Mouse (Mus musculus): ENCODE data around the gene Acsm2. TPM values are rescaled to one million over a fixed set of nuclear protein-coding genes. Genes with fewer than 3 reads are reported as not detected.

The Acsm2 gene
- total RNA-seq, 1 experiment = not detected

DNA sequence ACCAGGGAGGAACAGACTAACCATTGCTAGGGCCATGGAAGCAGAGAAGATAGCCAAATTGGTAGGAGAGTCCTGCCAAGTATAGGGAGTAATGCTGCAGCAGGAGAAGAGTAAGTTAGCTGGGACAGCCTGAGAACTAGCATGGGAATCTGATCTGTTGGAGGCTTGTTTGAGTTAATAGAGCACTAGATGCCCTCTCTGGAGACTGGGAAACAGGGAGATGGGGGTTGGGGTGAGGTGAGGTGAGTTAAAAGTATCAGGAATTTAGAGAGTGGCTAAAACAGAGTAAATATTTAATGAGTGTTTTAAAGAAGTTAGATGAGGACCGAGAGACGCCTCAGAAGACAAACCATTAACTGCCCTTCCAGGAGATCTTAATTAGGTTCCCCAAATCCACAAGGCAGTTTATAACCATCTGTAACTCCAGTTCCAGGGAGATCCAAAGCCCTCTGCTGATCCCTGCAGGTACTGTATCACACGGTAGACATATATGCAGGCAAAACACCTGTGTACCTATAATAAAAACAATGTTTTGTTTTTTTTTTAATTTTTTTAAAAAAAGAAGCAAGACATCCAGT lies 40.5 kb downstream of the Acsm2 start:
- no peak overlapping the region for H3K27ac ChIP-seq (ENCODE audit: insufficient read depth, low read depth, low read length, poor library complexity, severe bottlenecking)
- no peak for DNase-seq (ENCODE audit: low read depth, low spot score)
- TF ChIP-seq MAFK (IDR thresholded peaks at IDR 0.05; ENCODE audit: insufficient read depth, low read depth, low read length) (no peak), ZC3H11A (IDR thresholded peaks at IDR 0.05; ENCODE audit: borderline replicate concordance, low read depth, low read length) (no peak), ZNF384 (IDR thresholded peaks at IDR 0.05; ENCODE audit: low read depth, low read length) (no peak), HCFC1 (IDR thresholded peaks at IDR 0.05; ENCODE audit: borderline replicate concordance, insufficient read depth, low read length) (no peak), CHD2 (IDR thresholded peaks at IDR 0.05; ENCODE audit: low read depth, low read length) (no peak)
- peaks cover 0 to 5% of the 10 kb centered on the region in 2 experiments; a peak in 1 of 4 replicates for H3K4me1 ChIP-seq (ENCODE audit: control insufficient read depth in 2 of 2, insufficient read depth in 2 of 2, low read length in 2 of 2, poor library complexity in 1 of 2)
- H3K36me3 ChIP-seq (ENCODE audit: control insufficient read depth, insufficient read depth, low read length, poor library complexity, severe bottlenecking) = no peaks in the 10 kb centered on the region
- H3K9ac ChIP-seq (ENCODE audit: insufficient read depth, low read depth, low read length, poor library complexity, severe bottlenecking) = no peak overlapping the region
- no peaks in the 10 kb centered on the region for H3K9me3 ChIP-seq (ENCODE audit: control insufficient read depth, insufficient read depth, low read depth, low read length)
- no peak overlapping the region for H3K4me3 ChIP-seq (ENCODE audit: insufficient read depth in 1 of 2, low read depth in 1 of 2, low read length in 2 of 2, poor library complexity in 1 of 2, severe bottlenecking in 1 of 2)
- in situ Hi-C loops (cut with MboI; ENCODE audit: low sequenced_read_pairs in 2 of 2, unreplicated experiment in 2 of 2) = no loop called here

- in situ Hi-C loops (cut with MboI; ENCODE audit: low sequenced_read_pairs in 2 of 2, unreplicated experiment in 2 of 2) = no loop called here
- no peak overlapping the region for H3K4me3 ChIP-seq (ENCODE audit: insufficient read depth in 1 of 2, low read depth in 1 of 2, low read length in 2 of 2, poor library complexity in 1 of 2, severe bottlenecking in 1 of 2)
- TF ChIP-seq MAFK (IDR thresholded peaks at IDR 0.05; ENCODE audit: insufficient read depth, low read depth, low read length) = no peak
- TF ChIP-seq ZNF384 (IDR thresholded peaks at IDR 0.05; ENCODE audit: low read depth, low read length) = no peak
- TF ChIP-seq ZC3H11A (IDR thresholded peaks at IDR 0.05; ENCODE audit: borderline replicate concordance, low read depth, low read length) = no peak
- TF ChIP-seq CHD2 (IDR thresholded peaks at IDR 0.05; ENCODE audit: low read depth, low read length) = no peak
- no peak for TF ChIP-seq HCFC1 (IDR thresholded peaks at IDR 0.05; ENCODE audit: borderline replicate concordance, insufficient read depth, low read length)
These were observed 41.2 kb downstream of the Acsm2 start for GRCm38 (mm10) chr7:119595306-119595705.

DNA sequence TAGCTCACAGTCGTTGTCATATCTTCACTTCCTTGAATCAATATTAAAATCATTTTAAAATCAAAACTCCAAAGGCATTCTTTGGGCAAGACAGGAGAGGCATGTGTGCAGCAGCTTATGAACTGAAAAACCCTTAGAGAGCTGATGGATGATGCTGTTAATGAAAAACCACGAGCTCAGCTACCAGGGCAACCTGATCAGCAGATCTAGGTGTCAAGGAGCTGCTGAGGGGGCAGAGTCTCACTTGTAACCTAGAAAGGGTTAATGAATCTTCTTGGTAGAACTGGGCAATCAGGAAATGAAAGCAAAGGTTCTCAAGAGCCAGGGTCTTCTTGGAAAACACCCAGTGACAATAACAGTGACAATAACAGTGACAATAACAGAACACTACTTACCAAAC lies 42.4 kb downstream of the Acsm2 start:
- H3K9ac ChIP-seq (ENCODE audit: insufficient read depth, low read depth, low read length, poor library complexity, severe bottlenecking) = no peak overlapping the region
- no peaks in the 10 kb centered on the region for H3K9me3 ChIP-seq (ENCODE audit: control insufficient read depth, insufficient read depth, low read depth, low read length)
- in situ Hi-C loops (cut with MboI; ENCODE audit: low sequenced_read_pairs in 2 of 2, unreplicated experiment in 2 of 2) = no loop called here
- H3K4me1 ChIP-seq (ENCODE audit: control insufficient read depth in 2 of 2, insufficient read depth in 2 of 2, low read length in 2 of 2, poor library complexity in 1 of 2) = peaks cover 0 to 5% of the 10 kb centered on the region in 2 experiments; a peak in 1 of 4 replicates
- DNase-seq (ENCODE audit: low read depth, low spot score) = no peak
- H3K4me3 ChIP-seq (ENCODE audit: insufficient read depth in 1 of 2, low read depth in 1 of 2, low read length in 2 of 2, poor library complexity in 1 of 2, severe bottlenecking in 1 of 2) = no peak overlapping the region
- TF ChIP-seq MAFK (IDR thresholded peaks at IDR 0.05; ENCODE audit: insufficient read depth, low read depth, low read length) (no peak), ZNF384 (IDR thresholded peaks at IDR 0.05; ENCODE audit: low read depth, low read length) (no peak), HCFC1 (IDR thresholded peaks at IDR 0.05; ENCODE audit: borderline replicate concordance, insufficient read depth, low read length) (no peak), ZC3H11A (IDR thresholded peaks at IDR 0.05; ENCODE audit: borderline replicate concordance, low read depth, low read length) (no peak), CHD2 (IDR thresholded peaks at IDR 0.05; ENCODE audit: low read depth, low read length) (no peak)
- no peaks in the 10 kb centered on the region for H3K36me3 ChIP-seq (ENCODE audit: control insufficient read depth, insufficient read depth, low read length, poor library complexity, severe bottlenecking)
- no peak overlapping the region for H3K27ac ChIP-seq (ENCODE audit: insufficient read depth, low read depth, low read length, poor library complexity, severe bottlenecking)

More at GRCm38 (mm10) chr7:119595306-119595705, 41.2 kb downstream of the Acsm2 start:
- Histone ChIP-seq H3K27ac (ENCODE audit: insufficient read depth, low read depth, low read length, poor library complexity, severe bottlenecking) (no peak overlapping the region; the same call in 1 of the 2 replicates), H3K4me1 (ENCODE audit: control insufficient read depth in 2 of 2, insufficient read depth in 2 of 2, low read length in 2 of 2, poor library complexity in 1 of 2) (peaks cover 0 to 5% of the 10 kb centered on the region in 2 experiments; a peak in 1 of 4 replicates), H3K9me3 (ENCODE audit: control insufficient read depth, insufficient read depth, low read depth, low read length) (no peaks in the 10 kb centered on the region), H3K9ac (ENCODE audit: insufficient read depth, low read depth, low read length, poor library complexity, severe bottlenecking) (no peak overlapping the region), H3K36me3 (ENCODE audit: control insufficient read depth, insufficient read depth, low read length, poor library complexity, severe bottlenecking) (no peaks in the 10 kb centered on the region)
- DNase-seq (ENCODE audit: low read depth, low spot score) = no peak

GRCm38 (mm10) chr7:119601195-119601953 lies 47.2 kb downstream of the Acsm2 start:
- DNase-seq (ENCODE audit: low read depth, low spot score) = no peak
- H3K9ac ChIP-seq (ENCODE audit: insufficient read depth, low read depth, low read length, poor library complexity, severe bottlenecking) = no peak overlapping the region
- no peaks in the 10 kb centered on the region for H3K36me3 ChIP-seq (ENCODE audit: control insufficient read depth, insufficient read depth, low read length, poor library complexity, severe bottlenecking)
- H3K27ac ChIP-seq (ENCODE audit: insufficient read depth, low read depth, low read length, poor library complexity, severe bottlenecking) = no peak overlapping the region
- no peaks in the 10 kb centered on the region for H3K9me3 ChIP-seq (ENCODE audit: control insufficient read depth, insufficient read depth, low read depth, low read length)
- H3K4me1 ChIP-seq (ENCODE audit: control insufficient read depth in 2 of 2, insufficient read depth in 2 of 2, low read length in 2 of 2, poor library complexity in 1 of 2) = no peaks in the 10 kb centered on the region
- in situ Hi-C loops (cut with MboI; ENCODE audit: low sequenced_read_pairs in 2 of 2, unreplicated experiment in 2 of 2) = no loop called here
- H3K4me3 ChIP-seq (ENCODE audit: insufficient read depth in 1 of 2, low read depth in 1 of 2, low read length in 2 of 2, poor library complexity in 1 of 2, severe bottlenecking in 1 of 2) = no peak overlapping the region
- TF ChIP-seq CHD2 (IDR thresholded peaks at IDR 0.05; ENCODE audit: low read depth, low read length) (no peak), ZC3H11A (IDR thresholded peaks at IDR 0.05; ENCODE audit: borderline replicate concordance, low read depth, low read length) (no peak), ZNF384 (IDR thresholded peaks at IDR 0.05; ENCODE audit: low read depth, low read length) (no peak), HCFC1 (IDR thresholded peaks at IDR 0.05; ENCODE audit: borderline replicate concordance, insufficient read depth, low read length) (no peak), MAFK (IDR thresholded peaks at IDR 0.05; ENCODE audit: insufficient read depth, low read depth, low read length) (no peak)
